Mouse (Mus musculus) midbrain, embryonic 12.5 days (tissue): ENCODE measurements around the gene Ces5a. TPM values are rescaled to one million over a fixed set of nuclear protein-coding genes. Genes with fewer than 3 reads are reported as not detected.
"Not testable (repeated sequence)": the region's sequence is repeated elsewhere in the genome, so short reads cannot be mapped to it uniquely, and the experiment has no call there.

Experiments
- ATAC-seq: fragments of 200-750 bp; cut with Nextera tagmentation; 2 replicates; pipeline ENCODE4 v1.8.0; 2017; ENCODE audit warnings: low read depth, moderate TSS enrichment, moderate library complexity; ENCODE audit not compliant: low FRiP score
- H3K27ac ChIP-seq: fragments of 300-500 bp; sonication (generic); replicated peaks from 2 replicates; pipeline ENCODE4 v1.5.1; 2016; ENCODE audit warnings: mild to moderate bottlenecking
- H3K27me3 ChIP-seq: fragments of 300-500 bp; sonication (generic); 2 replicates; pipeline ENCODE4 v1.6.1; 2016; ENCODE audit warnings: mild to moderate bottlenecking
- H3K36me3 ChIP-seq: fragments of 300-500 bp; sonication (generic); 2 replicates; pipeline ENCODE4 v1.6.1; 2016
- H3K4me1 ChIP-seq: fragments of 300-500 bp; sonication (generic); 2 replicates; pipeline ENCODE4 v1.6.1; 2016
- H3K4me2 ChIP-seq: fragments of 300-500 bp; sonication (generic); replicated peaks from 2 replicates; pipeline ENCODE4 v1.6.1; 2016; ENCODE audit warnings: mild to moderate bottlenecking, moderate library complexity
- H3K4me3 ChIP-seq: fragments of 300-500 bp; sonication (generic); 2 replicates; pipeline ENCODE4 v1.5.1; 2016; ENCODE audit warnings: mild to moderate bottlenecking
- H3K9ac ChIP-seq: fragments of 300-500 bp; sonication (generic); replicated peaks from 2 replicates; pipeline ENCODE4 v1.6.1; 2016; ENCODE audit warnings: mild to moderate bottlenecking, moderate library complexity
- H3K9me3 ChIP-seq: fragments of 300-500 bp; sonication (generic); 2 replicates; pipeline ENCODE4 v1.6.1; 2016; ENCODE audit warnings: mild to moderate bottlenecking
- WGBS: fragments of 180-500 bp; shearing (Covaris S2); methylation state at CpG from one replicate; pipeline ENCODE4 v1.1.7; 2016; 5-methylcytosine and 5-hydroxymethylcytosine counted together
- polyA plus RNA-seq: library from polyadenylated mRNA; unstranded; fragments of >200 nt; fragmentation: Nextera tagmentation; extraction: Ambion mirVana; gene quantifications from 2 replicates; pipeline ENCODE4 v1.2.1, GENCODE M21; 2016

Ces5a gene
- polyA plus RNA-seq, 1 experiment from 2014 or later: not detected

- no peak overlapping the region for H3K9ac ChIP-seq
- H3K36me3 ChIP-seq: no peaks in the 10 kb centered on the region
- H3K27ac ChIP-seq: no peak overlapping the region
- 90% methylated on average over 3 of the region's 3 CpGs for WGBS
- no peak overlapping the region for H3K4me3 ChIP-seq
- no peak for ATAC-seq
- no peaks in the 10 kb centered on the region for H3K27me3 ChIP-seq
- H3K4me1 ChIP-seq: no peaks in the 10 kb centered on the region
- H3K9me3 ChIP-seq: no peaks in the 10 kb centered on the region
- no peak overlapping the region for H3K4me2 ChIP-seq
These were observed 25.6 kb upstream of the Ces5a start for GRCm38 (mm10) chr8:93561271-93561670.

GRCm38 (mm10) chr8:93559696-93560095 lies 24.1 kb upstream of the Ces5a start:
- Histone ChIP-seq H3K9me3 (peaks cover 3% of the 10 kb centered on the region), H3K27me3 (no peaks in the 10 kb centered on the region), H3K27ac (no peak overlapping the region), H3K4me2 (no peak overlapping the region), H3K36me3 (no peaks in the 10 kb centered on the region), H3K9ac (no peak overlapping the region), H3K4me1 (no peaks in the 10 kb centered on the region), H3K4me3 (no peak overlapping the region)
- 76% methylated on average over 2 of the region's 2 CpGs for WGBS
- ATAC-seq: no peak

GRCm38 (mm10) chr8:93502634-93503033 lies 33.0 kb downstream of the Ces5a start:
- 0 out of 2 replicates have a peak, but pooled peaks cover 4% of the 10 kb centered on the region for H3K27me3 ChIP-seq
- H3K4me1 ChIP-seq: peaks cover 4% of the 10 kb centered on the region; the same call in 1 of the 2 replicates
- no peaks in the 10 kb centered on the region for H3K36me3 ChIP-seq
- no peak overlapping the region for H3K4me2 ChIP-seq
- no peak for ATAC-seq
- 87% methylated on average over 3 of the region's 3 CpGs for WGBS
- no peaks in the 10 kb centered on the region for H3K9me3 ChIP-seq
- H3K4me3 ChIP-seq: no peak overlapping the region
- no peak overlapping the region for H3K27ac ChIP-seq
- H3K9ac ChIP-seq: no peak overlapping the region

GRCm38 (mm10) chr8:93499437-93499836 lies 36.2 kb downstream of the Ces5a start:
- Histone ChIP-seq H3K27ac (no peak overlapping the region), H3K4me1 (peaks cover 4% of the 10 kb centered on the region; the same call in 1 of the 2 replicates), H3K9me3 (no peaks in the 10 kb centered on the region), H3K4me2 (0 out of 2 replicates have a peak overlapping the region, but pooled peaks have one; percentile 17), H3K4me3 (no peak overlapping the region), H3K36me3 (no peaks in the 10 kb centered on the region), H3K27me3 (0 out of 2 replicates have a peak, but pooled peaks cover 4% of the 10 kb centered on the region), H3K9ac (no peak overlapping the region)
- WGBS: 27% methylated on average over 9 of the region's 9 CpGs
- no peak for ATAC-seq

GRCm38 (mm10) chr8:93495330-93495729 lies 40.3 kb downstream of the Ces5a start:
- Histone ChIP-seq H3K27ac (no peak overlapping the region), H3K4me3 (no peak overlapping the region), H3K4me1 (peaks cover 4% of the 10 kb centered on the region; the same call in 1 of the 2 replicates), H3K4me2 (no peak overlapping the region), H3K27me3 (0 out of 2 replicates have a peak, but pooled peaks cover 3% of the 10 kb centered on the region), H3K9me3 (no peaks in the 10 kb centered on the region), H3K9ac (no peak overlapping the region), H3K36me3 (no peaks in the 10 kb centered on the region)
- no peak for ATAC-seq
- WGBS: 20% methylated on average over 6 of the region's 6 CpGs

GRCm38 (mm10) chr8:93488743-93489142 lies 46.9 kb downstream of the Ces5a start:
- 3% methylated on average over 4 of the region's 4 CpGs for WGBS
- Histone ChIP-seq H3K36me3 (no peaks in the 10 kb centered on the region), H3K4me3 (no peak overlapping the region), H3K9me3 (no peaks in the 10 kb centered on the region), H3K27me3 (no peaks in the 10 kb centered on the region), H3K4me1 (peaks cover 6% of the 10 kb centered on the region; the same call in 1 of the 2 replicates), H3K27ac (no peak overlapping the region), H3K9ac (no peak overlapping the region), H3K4me2 (no peak overlapping the region)
- no peak for ATAC-seq

- no peaks in the 10 kb centered on the region for H3K27me3 ChIP-seq
- H3K9me3 ChIP-seq: no peaks in the 10 kb centered on the region
- no peak overlapping the region for H3K4me3 ChIP-seq
- 93% methylated on average over 3 of the region's 3 CpGs for WGBS
- no peak for ATAC-seq
- no peak overlapping the region for H3K9ac ChIP-seq
- no peaks in the 10 kb centered on the region for H3K36me3 ChIP-seq
- no peak overlapping the region for H3K27ac ChIP-seq
- no peak overlapping the region for H3K4me2 ChIP-seq
- H3K4me1 ChIP-seq: no peaks in the 10 kb centered on the region
These were observed 57.4 kb downstream of the Ces5a start for GRCm38 (mm10) chr8:93478211-93478610.

- H3K4me3 ChIP-seq, H3K9me3 ChIP-seq, ATAC-seq, H3K27me3 ChIP-seq, H3K4me1 ChIP-seq, H3K27ac ChIP-seq, H3K4me2 ChIP-seq, H3K9ac ChIP-seq, H3K36me3 ChIP-seq: not testable (repeated sequence)
- 82% methylated on average over 16 of the region's 16 CpGs for WGBS
These were observed 65.9 kb downstream of the Ces5a start for GRCm38 (mm10) chr8:93469733-93470132.

- H3K9ac ChIP-seq: no peak overlapping the region
- WGBS: 94% methylated on average over 12 of the region's 12 CpGs
- no peaks in the 10 kb centered on the region for H3K9me3 ChIP-seq
- H3K36me3 ChIP-seq: no peaks in the 10 kb centered on the region
- no peak overlapping the region for H3K4me3 ChIP-seq
- no peak overlapping the region for H3K27ac ChIP-seq
- no peaks in the 10 kb centered on the region for H3K4me1 ChIP-seq
- no peak overlapping the region for H3K4me2 ChIP-seq
- no peak for ATAC-seq
- no peaks in the 10 kb centered on the region for H3K27me3 ChIP-seq
These were observed 81.3 kb downstream of the Ces5a start for GRCm38 (mm10) chr8:93454258-93454877.

Other genes starting within 250 kb of the Ces5a start
- not detected in 2 replicates for gene Ces1g, start 198.5 kb downstream of the Ces5a start, polyA plus RNA-seq
- gene Ces1h, start 156.1 kb downstream of the Ces5a start, polyA plus RNA-seq: not detected in 2 replicates